Mouse (Mus musculus): Measurements from ENCODE around the gene Idua. TPM values are rescaled to one million over a fixed set of nuclear protein-coding genes. Genes with fewer than 3 reads are reported as not detected.

The Idua gene
- polyA plus RNA-seq, 1 experiment, result 12.4 TPM

DNA sequence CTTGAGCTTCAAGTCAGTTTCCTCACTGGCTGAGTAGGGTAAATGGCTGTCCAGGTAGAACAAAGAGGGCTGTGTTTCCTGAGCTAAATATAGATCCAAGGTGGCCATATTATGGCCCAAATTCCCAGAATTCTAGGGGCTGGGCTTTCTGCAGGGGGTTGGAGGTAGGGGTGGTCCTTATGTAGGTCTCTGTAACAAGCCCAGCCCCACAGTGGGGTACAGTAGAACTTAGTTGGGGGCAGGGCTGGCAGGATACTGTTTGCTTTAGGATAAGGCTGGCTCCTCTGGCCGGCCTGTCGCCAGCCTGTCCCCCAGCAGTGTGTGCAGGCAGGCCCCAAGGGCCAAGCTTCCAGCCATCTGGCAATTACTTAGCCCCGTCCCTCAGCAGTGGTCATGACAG is 40.2 kb downstream of the Idua start:
- Histone ChIP-seq H3K27ac (ENCODE audit: control insufficient read depth, insufficient read depth, low read depth, low read length, poor library complexity) (no peak overlapping the region), H3K4me3 (replicated peaks; ENCODE audit: control insufficient read depth, low read depth, low read length) (no peak overlapping the region), H3K4me1 (ENCODE audit: control insufficient read depth, insufficient read depth, low read length) (no peaks in the 10 kb centered on the region)
- no peak for TF ChIP-seq CTCF (IDR thresholded peaks at IDR 0.05; ENCODE audit: control insufficient read depth, insufficient read depth, low read length)
- TF ChIP-seq POLR2A (IDR thresholded peaks at IDR 0.05; ENCODE audit: borderline replicate concordance, control insufficient read depth, low read depth, low read length), result no peak
- 85% methylated on average over 3 of the region's 3 CpGs for WGBS

DNA sequence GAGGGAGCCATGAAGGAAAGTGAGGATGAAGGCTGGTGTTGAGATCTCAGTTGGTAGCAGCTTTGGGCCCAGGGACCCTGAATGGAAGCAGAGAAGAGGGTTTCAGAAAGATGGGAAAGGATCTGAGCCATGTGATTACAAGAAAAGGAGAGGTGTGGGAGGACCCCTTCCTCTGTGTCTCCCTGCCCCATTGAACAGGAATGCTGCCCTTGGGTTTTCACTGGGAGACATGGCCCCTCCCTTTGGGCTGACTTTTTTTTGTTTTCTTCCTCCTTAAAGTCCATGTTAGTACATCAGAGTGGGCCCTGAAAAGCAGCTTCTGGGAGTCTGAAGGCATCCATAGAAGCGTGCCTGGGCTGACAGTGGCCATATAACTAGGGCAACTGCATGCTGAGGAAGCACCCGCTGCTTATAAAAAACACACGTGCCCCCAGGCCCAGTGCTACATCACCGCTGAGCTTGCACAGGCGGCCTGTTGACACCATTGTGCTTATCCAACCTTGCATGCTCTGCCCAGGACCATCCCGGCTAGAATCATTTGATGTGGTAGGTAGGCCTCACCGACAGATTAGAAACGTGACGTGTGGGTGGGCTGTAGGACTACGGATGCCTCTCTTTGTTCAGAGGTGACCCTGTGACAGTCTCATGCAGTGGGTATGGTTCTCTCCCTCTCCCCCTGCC is 41.4 kb downstream of the Idua start:
- no peak for TF ChIP-seq POLR2A (IDR thresholded peaks at IDR 0.05; ENCODE audit: borderline replicate concordance, control insufficient read depth, low read depth, low read length)
- TF ChIP-seq CTCF (IDR thresholded peaks at IDR 0.05; ENCODE audit: control insufficient read depth, insufficient read depth, low read length), result no peak
- Histone ChIP-seq H3K4me3 (replicated peaks; ENCODE audit: control insufficient read depth, low read depth, low read length) (no peak overlapping the region), H3K4me1 (ENCODE audit: control insufficient read depth, insufficient read depth, low read length) (no peaks in the 10 kb centered on the region), H3K27ac (ENCODE audit: control insufficient read depth, insufficient read depth, low read depth, low read length, poor library complexity) (no peak overlapping the region)
- 87% methylated on average over 10 of the region's 10 CpGs for WGBS

DNA sequence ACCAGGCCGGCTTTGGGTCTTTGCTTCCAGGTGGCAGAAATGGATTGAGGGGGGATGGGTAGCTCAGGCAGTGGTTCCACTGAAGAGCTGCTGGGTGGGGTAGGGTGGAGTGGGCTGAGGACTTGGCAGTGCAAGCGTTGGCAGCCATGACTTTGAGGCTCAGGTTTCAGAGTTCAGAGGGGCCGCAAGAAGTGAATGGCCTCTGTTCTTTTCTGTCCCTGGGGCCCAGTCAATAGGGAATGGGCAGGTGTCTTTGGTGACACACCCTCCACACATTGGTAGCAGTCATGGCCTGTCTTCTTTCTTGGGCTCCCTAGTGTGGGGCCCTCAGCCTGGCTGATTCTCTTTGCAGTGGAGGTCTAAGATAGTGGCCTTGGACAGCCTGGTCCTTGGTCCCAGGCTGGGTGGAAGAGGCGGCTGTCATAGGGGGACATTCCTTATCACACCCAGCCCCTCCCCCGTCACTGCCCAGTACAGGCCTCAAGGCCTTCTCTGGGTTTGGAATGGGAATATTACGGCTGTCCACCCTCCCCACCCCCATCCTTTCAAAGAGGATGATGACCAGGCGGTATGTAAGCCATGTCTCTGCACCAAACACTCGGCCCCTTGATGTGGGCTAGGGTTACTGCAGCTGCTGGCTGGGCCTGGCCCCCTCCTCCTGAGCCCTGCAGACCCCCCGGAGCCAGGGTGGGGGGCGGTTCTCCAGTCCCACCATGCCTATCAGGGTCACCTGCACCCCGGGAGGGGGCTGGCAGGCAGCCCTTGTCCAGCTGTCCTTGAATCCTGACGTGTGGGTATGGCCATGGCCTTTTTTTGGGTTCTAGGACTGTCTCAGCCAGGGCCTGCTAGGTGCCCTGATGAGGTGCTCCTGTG is 43.9 kb downstream of the Idua start:
- WGBS, result 85% methylated on average over 12 of the region's 12 CpGs
- no peak for TF ChIP-seq CTCF (IDR thresholded peaks at IDR 0.05; ENCODE audit: control insufficient read depth, insufficient read depth, low read length)
- TF ChIP-seq POLR2A (IDR thresholded peaks at IDR 0.05; ENCODE audit: borderline replicate concordance, control insufficient read depth, low read depth, low read length), result no peak
- H3K27ac ChIP-seq (ENCODE audit: control insufficient read depth, insufficient read depth, low read depth, low read length, poor library complexity), result no peak overlapping the region

DNA sequence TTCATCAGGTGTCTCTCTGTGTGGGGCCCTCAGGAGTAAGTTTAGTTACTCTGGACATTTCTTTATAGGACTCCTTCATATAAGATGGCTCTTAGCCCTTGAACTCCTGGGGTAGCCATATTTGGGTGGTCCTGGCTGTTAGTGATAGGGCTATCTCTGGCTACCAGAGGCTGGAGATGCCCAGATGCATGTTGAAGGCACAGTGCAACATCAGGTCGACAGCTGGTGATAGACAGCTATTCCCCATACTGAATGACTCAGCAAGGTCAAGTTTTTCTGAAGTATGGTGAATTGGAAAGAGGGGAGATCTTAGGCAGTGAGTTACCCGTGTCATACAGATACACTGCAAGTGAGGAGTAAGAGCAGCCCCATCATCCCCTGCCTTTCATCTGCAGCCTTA is 47.6 kb downstream of the Idua start:
- Histone ChIP-seq H3K27ac (ENCODE audit: control insufficient read depth, insufficient read depth, low read depth, low read length, poor library complexity) (peak overlapping the region; percentile 20; the same call in 1 of the 2 replicates), H3K4me1 (ENCODE audit: control insufficient read depth, insufficient read depth, low read length) (peaks cover 2% of the 10 kb centered on the region), H3K4me3 (replicated peaks; ENCODE audit: control insufficient read depth, low read depth, low read length) (no peak overlapping the region)
- WGBS, result 40% methylated on average over 2 of the region's 2 CpGs
- no peak for TF ChIP-seq CTCF (IDR thresholded peaks at IDR 0.05; ENCODE audit: control insufficient read depth, insufficient read depth, low read length)
- no peak for TF ChIP-seq POLR2A (IDR thresholded peaks at IDR 0.05; ENCODE audit: borderline replicate concordance, control insufficient read depth, low read depth, low read length)

More for the DNA sequence above, 43.9 kb downstream of the Idua start:
- H3K4me1 ChIP-seq (ENCODE audit: control insufficient read depth, insufficient read depth, low read length), result peaks cover 2% of the 10 kb centered on the region
- H3K4me3 ChIP-seq (replicated peaks; ENCODE audit: control insufficient read depth, low read depth, low read length), result no peak overlapping the region

DNA sequence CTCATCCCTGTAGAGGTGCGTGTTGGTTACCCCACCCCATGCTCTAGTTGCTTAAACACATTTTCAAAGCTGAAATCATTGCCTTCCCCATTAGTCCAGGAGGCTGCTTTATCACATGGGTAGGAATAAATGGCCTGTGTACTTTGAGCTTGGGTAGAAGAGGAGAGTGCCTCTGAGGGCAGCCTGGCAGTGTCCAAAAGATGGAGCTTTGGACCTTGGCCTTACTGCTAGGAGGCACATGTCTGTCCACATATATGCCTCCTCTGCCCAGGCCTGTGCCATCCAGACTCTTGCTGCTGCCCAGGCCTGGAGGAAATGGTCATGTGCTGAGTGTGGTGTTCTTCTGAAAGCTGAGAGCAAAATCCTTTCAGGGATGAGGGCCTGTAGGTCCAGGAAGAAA is 48.3 kb downstream of the Idua start:
- TF ChIP-seq POLR2A (IDR thresholded peaks at IDR 0.05; ENCODE audit: borderline replicate concordance, control insufficient read depth, low read depth, low read length), result no peak
- TF ChIP-seq CTCF (IDR thresholded peaks at IDR 0.05; ENCODE audit: control insufficient read depth, insufficient read depth, low read length), result no peak
- Histone ChIP-seq H3K27ac (ENCODE audit: control insufficient read depth, insufficient read depth, low read depth, low read length, poor library complexity) (peak overlapping the region; percentile 20; the same call in 1 of the 2 replicates), H3K4me3 (replicated peaks; ENCODE audit: control insufficient read depth, low read depth, low read length) (no peak overlapping the region), H3K4me1 (ENCODE audit: control insufficient read depth, insufficient read depth, low read length) (peaks cover 2% of the 10 kb centered on the region)
- WGBS, result 97% methylated on average over 1 of the region's 1 CpGs

DNA sequence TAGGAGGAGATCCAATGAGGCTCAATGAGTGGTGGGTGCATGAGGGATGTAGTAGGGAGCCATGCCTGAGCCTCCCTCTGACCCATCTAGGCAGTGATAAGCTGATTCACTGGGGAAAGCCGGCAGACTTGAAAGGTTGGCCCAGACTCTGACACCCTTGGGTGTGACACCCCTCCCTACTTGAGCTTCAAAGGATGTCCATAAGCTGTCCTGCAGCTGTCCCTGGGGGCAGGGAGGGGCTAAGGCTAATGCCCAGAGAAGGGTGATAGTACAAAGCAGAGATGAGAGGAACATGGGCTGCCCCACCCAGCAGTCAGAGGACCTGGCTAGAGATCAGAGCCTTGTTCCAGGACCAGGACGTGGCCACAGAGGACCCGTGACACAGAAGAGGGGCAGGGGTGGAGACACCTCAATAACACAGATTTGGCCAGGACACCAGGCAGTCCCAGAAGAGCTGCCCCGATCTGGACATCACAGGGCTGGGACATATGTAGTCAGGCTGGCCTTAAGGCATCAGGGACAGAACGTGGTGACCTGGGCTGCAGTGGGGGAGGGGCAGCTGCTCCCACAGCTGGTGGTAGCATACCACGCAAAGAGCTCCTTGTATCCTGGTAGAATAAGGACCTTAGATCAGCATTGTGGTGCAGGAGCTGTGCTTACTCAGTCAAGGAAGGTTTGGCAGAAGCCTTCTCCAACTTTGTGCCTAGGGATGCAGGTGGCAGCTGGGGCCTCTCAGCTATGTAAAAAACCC is 49.0 kb downstream of the Idua start:
- Histone ChIP-seq H3K27ac (ENCODE audit: control insufficient read depth, insufficient read depth, low read depth, low read length, poor library complexity) (no peak overlapping the region), H3K4me3 (replicated peaks; ENCODE audit: control insufficient read depth, low read depth, low read length) (no peak overlapping the region), H3K4me1 (ENCODE audit: control insufficient read depth, insufficient read depth, low read length) (peaks cover 2% of the 10 kb centered on the region)
- TF ChIP-seq CTCF (IDR thresholded peaks at IDR 0.05; ENCODE audit: control insufficient read depth, insufficient read depth, low read length) (no peak), POLR2A (IDR thresholded peaks at IDR 0.05; ENCODE audit: borderline replicate concordance, control insufficient read depth, low read depth, low read length) (no peak)
- 65% methylated on average over 6 of the region's 6 CpGs for WGBS

DNA sequence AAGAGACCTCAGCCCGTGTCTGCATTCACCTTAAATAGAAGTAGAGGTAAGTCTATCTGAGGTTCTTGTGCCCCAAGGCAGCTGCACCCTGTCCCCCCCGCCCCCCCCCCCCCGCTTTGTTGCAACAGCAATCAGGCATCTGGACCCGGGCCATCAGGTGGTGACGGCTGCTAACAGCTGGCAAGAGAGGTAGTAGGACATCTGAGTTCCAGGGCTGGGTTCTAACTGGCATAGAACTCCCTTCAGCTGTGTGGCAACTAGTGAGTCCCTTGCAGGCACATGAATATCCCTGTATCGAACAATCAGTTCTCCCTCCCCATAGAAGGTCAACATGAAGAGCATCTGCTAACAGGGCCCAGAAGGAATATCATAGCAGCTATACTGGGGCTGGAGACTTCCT is 51.8 kb downstream of the Idua start:
- TF ChIP-seq POLR2A (IDR thresholded peaks at IDR 0.05; ENCODE audit: borderline replicate concordance, control insufficient read depth, low read depth, low read length), result no peak
- no peak for TF ChIP-seq CTCF (IDR thresholded peaks at IDR 0.05; ENCODE audit: control insufficient read depth, insufficient read depth, low read length)
- H3K27ac ChIP-seq (ENCODE audit: control insufficient read depth, insufficient read depth, low read depth, low read length, poor library complexity), result no peak overlapping the region
- no peak overlapping the region for H3K4me3 ChIP-seq (replicated peaks; ENCODE audit: control insufficient read depth, low read depth, low read length)
- 74% methylated on average over 6 of the region's 6 CpGs for whole genome bisulfite sequencing
- peaks cover 2% of the 10 kb centered on the region for H3K4me1 ChIP-seq (ENCODE audit: control insufficient read depth, insufficient read depth, low read length)

DNA sequence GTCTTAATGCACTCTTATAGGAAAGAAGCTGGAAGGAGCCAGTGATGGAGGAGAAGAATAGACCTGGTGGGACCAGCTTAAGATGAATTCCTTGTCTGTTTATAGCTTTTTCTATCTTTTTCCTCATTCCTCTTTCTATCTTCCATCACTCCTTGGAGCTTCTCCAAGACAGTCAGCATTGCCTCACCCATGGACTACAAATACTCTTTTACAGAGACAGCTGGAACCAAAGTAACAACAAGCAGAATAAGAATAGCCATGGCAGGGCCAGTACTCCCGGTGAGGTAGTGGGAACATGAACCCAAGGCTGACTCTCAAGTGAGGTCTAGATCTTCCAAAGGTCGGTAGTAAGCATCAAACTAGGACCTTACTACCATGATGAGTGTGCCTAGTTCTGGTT is 53.0 kb downstream of the Idua start:
- H3K4me1 ChIP-seq (ENCODE audit: control insufficient read depth, insufficient read depth, low read length), result peaks cover 2% of the 10 kb centered on the region
- H3K4me3 ChIP-seq (replicated peaks; ENCODE audit: control insufficient read depth, low read depth, low read length), result no peak overlapping the region
- no peak for TF ChIP-seq CTCF (IDR thresholded peaks at IDR 0.05; ENCODE audit: control insufficient read depth, insufficient read depth, low read length)
- TF ChIP-seq POLR2A (IDR thresholded peaks at IDR 0.05; ENCODE audit: borderline replicate concordance, control insufficient read depth, low read depth, low read length), result no peak
- 91% methylated on average over 2 of the region's 2 CpGs for WGBS
- H3K27ac ChIP-seq (ENCODE audit: control insufficient read depth, insufficient read depth, low read depth, low read length, poor library complexity), result no peak overlapping the region

Data from bone marrow, adult 2 months (tissue).